Mouse (Mus musculus) R1 (cell line): ENCODE data around the gene Abcc1.

Experiments
- DNase-seq: peaks from one replicate; pipeline ENCODE4 v3.0.0-alpha.2; 2018; ENCODE audit warnings: low read depth, low spot score

Abcc1 gene

DNA sequence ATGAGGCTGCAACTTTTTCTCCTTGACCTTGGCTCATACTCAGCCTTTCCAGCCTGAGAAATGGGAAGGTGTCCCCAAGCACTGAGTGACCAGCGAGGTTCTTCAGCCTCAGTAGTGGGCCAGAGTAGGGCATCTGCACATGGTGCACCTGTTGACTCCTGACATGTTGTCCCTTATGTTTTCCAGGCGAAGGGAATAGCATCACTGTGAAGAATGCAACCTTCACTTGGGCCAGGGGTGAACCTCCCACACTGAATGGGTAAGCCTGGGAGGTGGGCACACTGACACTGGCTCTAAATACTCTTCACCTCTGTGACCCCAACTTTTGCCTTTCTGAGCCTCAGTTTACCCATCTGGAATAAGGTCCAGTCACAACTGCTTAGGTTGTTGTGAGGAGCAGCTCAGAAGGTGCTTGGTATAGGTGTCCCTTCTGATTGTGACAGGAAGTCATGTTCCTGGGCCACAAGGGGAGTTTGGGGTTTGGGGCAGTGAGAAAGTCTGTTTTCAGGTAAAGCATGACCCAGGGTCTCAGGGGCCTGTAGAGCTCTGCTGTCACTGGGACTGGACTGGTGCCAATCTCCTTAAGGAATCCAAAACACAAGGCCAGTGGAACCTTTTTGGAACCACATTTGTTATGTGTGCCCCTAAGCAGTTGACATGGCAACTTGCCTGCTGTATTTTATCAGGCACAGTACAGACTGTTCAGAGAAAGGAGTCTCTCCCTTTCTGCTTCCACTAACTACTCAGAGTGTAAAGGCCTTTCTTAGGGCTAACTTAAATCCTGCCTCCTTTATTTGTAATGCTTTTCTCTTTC, 78.7 kb downstream of the Abcc1 start:
- DNase-seq = no peak

DNA sequence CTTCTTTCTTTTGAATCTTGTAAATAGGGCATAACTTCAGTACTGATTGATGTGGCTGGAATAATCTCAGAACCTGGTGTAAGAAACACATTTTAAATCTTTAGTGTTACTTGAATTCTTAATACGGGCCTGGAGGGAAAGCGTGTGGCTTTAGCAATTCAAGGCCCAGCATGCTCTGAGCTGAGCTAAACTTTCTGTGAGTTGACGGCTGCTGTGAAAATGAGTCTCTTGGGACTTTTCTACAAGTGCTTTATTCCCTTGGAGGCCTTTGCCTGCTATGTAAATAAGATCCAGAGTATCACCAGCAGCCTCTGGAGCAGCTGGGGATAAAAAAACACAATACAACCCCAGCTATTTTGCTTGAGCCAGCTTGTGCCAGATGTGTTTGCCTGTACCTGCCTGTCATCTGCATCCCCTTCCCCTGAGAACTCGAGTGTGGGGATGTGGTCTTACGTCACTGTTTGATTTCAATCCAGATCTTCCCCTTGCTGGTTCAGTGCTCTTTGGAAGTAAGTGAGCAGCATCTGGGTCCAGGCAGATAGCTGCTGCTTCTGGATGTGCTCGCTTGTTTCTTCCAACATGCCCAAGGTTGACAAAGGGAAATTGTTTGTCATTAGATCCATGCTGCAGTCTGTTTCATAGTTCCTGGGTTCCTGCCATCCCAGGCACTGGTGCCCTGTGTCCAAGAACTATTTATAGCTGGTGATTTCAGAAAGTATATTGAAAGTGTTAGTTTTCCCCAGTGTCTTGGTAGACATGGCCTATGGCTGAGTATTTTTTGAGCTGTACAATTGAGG, 82.9 kb downstream of the Abcc1 start:
- no peak for DNase-seq

DNA sequence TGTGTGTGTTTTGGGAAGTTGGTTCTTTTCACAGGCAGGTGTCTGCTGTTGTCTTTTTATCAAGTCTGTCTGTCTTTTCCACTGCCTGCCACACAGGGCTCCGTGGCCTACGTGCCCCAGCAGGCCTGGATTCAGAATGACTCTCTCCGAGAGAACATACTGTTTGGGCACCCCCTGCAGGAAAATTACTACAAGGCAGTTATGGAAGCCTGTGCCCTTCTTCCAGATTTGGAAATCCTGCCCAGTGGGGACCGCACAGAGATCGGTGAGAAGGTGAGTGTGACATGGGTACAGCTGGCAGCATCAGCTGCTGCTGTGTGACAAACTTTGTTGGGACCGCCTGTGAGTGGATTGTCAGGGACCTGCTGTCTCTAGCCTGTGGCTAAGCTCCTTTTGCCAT, 83.8 kb downstream of the Abcc1 start:
- DNase-seq = no peak

DNA sequence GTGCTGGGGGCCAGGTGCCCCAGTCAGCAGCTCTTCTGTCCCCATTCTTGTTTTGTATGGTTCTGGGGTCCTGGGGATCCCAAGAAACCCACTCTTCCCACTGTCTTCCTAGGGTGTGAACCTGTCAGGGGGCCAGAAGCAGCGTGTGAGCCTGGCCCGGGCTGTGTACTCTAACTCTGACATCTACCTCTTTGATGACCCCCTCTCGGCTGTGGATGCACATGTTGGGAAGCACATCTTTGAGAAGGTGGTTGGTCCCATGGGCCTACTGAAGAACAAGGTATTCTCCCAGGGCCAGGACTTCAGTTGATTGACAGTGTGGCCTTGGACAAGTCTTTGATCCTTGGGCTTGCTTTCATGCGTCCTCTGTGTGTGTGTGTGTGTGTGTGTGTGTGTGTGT, 86.0 kb downstream of the Abcc1 start:
- DNase-seq = no peak

DNA sequence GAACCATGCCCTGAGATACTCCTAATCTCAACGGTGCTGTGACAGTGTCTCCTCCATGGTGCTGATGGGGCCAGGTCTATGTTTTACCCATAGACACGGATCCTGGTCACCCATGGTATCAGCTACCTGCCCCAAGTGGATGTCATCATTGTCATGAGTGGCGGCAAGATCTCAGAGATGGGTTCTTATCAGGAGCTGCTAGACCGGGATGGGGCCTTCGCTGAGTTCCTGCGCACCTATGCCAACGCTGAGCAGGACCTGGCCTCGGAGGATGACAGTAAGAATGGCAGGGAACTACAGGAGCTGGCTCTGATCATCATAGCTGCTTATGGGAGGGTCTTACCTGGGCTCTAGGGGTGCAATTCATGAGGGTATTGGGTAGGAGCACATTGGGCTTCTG, 86.9 kb downstream of the Abcc1 start:
- DNase-seq = no peak

DNA sequence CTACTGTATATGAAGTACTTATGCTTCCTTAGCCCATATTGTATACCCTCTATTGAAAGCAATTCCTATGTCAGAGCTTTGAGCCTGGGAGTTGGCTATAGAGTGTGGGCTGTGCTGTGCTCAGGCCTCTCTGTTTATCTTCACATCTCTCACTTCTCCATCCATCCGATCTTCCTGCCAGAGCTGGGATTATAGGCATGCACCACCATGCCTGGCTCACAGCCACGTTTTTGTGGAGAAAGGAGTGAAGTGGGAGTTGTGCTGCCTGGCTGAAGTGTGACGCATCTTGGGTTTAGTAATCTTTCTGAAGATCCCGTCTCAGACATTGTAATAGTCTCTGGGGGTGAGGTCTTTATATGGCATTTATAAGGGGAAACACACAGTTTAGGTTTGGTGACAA, 88.5 kb downstream of the Abcc1 start:
- DNase-seq = no peak

DNA sequence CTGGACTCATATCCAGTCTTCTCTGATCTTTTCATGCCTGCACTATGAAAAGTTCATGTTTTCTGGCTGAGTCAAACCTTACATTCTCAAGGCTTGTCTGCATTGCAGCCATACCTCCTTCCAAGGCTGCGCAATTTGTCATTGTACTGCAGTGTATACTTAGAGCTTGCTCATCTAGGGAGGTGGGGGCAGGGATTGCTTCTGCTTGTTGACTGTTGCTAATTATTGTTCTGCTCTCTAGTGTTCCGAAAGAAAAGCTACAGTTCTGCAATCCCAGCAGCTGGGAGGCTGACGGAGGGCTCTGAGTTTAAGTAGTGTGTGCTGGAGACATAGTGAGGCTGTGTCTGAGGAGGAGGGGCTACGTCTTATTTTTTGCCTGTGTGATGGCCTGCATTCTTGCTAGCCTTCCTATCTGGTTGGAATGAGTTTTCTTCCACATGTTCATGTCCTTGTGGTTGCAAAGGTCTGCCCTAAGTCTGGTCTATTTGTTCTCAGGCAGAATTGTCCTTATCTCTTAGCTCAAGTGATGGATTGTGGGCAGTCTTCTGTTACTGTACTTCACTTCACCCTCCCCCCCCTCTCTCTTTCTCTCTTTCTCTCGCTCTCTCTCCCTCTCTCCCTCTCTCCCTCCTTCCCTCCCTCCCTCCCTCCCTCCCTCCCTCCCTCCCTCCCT, 90.2 kb downstream of the Abcc1 start:
- DNase-seq = no peak

DNA sequence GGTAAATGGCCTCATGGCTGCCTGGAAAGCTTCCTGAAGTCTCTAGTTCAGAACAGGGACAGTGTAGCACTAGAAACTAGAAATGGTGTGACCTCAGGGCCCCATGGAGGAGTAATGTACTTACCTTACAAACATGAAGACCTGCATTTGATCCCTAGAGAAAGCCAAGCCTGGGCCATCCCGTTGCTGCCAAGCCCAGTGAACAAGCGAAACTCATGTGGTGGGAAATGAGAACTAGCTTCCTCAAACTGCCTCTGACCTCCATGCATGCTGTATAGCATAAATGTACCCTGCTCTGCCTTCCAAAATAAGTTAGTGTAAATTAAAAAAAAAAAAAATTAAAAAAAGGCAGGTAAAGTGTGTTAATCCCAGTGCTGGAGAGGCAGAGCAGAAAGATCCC, 101.2 kb downstream of the Abcc1 start:
- no peak for DNase-seq

DNA sequence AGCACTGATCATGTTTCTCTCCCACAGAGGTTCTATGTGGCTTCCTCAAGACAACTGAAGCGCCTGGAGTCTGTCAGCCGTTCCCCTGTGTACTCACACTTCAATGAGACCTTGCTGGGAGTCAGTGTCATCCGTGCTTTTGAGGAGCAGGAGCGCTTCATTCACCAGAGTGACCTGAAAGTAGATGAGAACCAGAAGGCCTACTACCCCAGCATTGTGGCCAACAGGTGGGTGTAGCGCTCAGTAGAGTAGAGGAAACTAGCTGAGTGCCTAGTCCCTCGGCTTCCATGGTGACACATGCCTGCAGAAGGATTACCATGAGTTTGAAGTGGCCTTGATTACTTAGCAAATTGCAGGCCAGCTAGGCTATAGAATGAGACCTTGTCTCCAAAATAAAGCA, 103.7 kb downstream of the Abcc1 start:
- no peak for DNase-seq

DNA sequence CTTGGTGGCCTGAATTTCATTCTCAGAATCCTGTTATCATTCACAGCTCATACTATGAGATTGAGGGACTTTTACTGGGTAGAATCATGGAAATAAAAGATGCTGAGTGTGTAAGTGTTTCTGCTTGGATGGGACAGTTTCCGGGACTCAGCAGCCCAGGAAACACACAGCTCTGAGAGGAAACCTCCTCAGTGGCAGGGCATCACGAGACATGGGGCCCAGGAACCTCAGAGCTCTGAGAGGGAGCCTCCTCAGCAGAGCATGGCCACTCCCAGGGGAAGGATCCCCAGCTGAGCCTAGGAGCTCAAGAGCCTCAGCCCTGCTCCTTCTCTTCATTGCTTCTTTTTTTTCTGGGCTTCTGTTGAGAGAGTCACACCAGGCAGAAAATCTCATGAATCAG, 107.0 kb downstream of the Abcc1 start:
- DNase-seq = no peak

DNA sequence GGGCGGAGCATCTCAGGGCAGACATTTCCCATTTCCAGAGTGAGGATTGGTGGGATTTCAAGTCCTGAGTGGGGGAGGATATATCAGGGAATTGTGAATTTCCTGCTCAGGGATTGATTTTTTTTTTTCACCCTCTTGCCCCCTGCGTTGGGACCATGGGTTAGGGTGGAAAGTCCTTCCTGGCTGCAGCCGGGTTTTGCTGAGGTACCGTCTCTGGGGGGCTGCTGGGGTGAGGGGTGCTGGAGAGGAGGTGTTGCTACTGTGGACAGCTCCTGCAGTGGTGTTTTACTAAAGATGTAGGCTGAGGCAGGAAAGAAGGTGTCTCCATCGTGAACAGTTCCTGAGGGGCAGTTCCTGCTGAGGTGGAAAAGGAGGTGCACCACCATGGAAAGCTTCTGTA, 107.5 kb downstream of the Abcc1 start:
- no peak for DNase-seq

DNA sequence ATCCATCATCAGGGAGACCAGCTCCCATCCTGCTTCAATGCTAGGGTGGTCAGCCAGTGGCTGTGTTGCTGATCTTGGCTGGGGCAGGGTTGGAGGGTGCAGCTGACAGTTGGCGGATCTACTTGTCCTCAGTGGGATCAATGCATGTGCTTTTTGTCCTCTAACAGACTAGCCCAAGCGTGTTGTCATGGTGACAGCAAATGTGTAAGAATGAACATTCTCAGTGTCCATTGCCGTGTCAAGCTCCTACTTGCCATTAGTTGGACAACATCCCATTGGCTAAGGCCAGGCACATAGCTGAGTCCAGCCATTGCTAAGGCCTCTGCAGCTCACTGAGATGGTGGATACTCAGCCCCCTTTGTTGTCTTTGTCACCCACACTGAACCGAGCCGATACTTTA, 110.8 kb downstream of the Abcc1 start:
- DNase-seq = no peak

DNA sequence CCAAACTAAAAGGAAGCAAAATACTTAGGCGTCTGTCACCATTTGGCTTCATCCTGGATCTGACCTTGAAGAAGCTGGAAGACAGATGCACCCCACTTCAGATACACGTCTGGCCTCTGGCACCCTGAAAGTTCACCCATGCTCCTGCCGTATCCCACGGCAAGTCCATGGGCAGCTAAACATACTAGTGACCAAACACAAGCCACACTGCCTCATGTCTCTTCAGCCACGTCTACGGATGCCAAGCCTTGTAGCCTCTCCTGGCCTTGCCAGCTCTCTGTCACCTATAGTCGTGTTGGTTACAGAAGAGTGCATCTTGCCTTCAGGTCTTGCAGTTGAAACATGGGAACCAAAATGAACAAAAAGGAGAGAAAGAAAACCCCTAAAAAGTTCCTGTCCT, 112.3 kb downstream of the Abcc1 start:
- no peak for DNase-seq

DNA sequence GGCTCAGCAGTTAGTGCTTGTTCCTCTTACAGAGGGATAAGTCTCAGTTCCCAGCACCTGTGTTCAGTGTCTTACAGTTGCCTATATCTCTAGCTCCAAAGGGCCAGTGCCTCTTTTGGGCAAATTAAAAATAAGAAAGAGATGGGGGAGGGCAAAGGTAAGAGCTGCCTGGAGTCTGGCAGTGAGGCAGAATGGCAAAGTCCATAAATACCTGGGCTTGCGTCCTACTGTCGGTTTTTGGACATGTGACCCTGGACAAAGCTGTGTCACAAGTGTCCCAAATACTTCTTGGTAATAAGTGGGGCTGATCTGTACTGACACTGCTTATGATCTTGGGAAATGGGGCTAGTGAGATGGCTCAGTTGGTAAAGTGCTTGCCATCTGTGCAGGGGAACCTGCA, 113.6 kb downstream of the Abcc1 start:
- no peak for DNase-seq

DNA sequence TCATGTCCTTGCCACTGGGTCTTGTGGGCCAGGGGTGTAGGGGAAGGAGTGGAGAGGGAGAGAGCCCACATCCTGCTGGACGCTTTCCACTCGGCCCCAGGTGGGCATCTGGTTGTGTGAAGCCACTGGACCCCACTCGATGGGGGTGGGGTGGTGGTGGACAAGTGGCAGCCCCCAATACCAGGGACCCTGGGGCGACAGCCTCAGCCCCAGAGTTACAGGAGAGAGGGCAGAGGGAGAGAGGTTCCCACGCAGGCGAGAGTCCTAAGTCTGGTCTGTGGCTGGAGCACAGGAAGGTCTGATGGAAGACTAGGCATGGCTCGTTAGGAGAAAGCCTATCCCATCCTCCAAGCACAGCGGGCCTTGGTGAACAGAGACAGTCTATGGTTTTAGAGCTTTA, 114.7 kb downstream of the Abcc1 start:
- no peak for DNase-seq

DNA sequence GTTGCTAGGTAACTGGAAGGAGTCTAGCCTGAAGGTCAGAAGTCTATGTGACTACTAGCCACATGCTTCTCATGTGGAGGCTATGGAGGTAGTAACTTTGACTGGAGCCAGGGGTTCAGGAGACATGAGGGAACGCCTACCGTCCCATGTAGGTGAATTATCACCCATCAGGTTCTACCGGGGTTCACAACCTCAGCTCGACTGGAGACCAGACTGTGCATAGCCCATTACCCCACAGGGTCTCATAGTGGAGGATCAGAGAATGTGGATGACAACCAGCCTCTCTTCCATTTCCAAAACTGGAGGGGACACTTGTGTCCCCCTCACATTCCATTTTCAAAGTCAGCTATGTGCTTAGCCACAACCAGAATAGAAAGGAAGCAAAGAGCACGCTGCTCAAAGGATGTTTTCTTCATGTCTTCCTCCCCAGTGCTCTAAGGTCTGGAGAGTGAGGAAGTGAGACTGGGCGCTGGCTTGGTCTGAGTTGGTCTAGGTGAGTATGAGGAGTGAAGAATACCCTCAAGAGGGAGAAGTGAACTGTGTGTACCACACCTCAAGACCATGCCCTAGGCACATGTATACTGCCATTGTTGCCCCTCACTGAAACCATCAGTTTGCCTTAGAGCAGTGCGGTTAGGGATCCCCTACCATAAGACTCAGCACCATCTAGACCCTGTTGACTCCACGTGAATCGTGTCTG, 115.5 kb downstream of the Abcc1 start:
- no peak for DNase-seq

DNA sequence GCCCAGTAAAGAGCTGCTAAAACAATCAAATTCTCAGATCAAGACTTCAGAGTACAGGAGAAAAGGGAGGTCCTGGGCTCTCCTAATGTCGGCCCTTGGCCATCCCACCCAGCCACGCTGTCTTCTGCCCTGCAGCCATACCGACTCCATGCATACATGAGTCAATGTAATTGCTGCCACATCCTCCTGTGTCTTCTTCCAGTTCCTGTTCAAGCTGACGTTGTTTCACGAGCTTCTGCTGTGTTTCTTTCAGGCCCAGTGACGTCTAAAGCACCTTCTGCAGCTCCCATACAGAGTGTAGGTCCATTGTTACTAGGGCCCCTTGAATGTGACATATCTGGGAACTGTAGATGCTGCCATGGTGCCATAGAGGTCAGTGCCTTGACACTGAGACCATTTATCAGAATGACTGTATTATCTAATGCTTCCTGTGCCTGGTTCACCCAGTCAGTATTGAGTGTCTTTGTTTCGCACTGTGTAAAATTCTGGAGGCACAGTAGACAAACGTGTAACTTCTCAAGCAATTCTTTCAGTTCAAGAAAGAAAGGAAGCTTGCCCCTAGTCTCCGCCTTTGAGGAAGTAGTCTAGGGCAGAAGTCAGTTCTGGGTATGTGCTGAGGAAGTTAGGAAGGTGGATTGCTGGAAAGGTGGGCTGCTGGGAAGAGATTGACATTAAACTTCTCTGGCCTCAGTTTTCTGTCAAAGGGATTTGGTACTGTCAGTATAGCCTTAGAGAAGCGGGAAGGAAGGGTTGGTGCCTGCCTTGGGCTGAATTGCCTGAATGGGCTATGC, 116.3 kb downstream of the Abcc1 start:
- no peak for DNase-seq

DNA sequence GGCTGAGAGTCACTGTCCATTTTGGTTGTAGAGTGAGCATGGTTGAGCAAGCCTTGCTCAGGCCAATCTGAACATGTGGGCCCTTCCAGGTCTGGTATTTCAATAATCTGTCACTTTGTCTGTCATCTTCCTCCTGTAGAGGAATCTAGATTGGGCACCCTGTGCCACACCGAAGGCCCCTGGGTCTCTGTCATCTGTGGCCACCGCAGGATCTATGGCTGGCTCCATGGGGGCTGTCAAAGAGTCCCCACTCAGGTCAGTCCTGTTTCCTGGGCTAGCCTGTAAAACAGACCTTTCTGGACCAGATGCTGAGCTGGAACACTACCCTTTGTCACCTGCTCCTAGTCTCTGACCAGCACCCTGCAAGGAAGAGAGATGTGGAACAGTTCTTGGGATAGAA, 118.3 kb downstream of the Abcc1 start:
- no peak for DNase-seq

DNA sequence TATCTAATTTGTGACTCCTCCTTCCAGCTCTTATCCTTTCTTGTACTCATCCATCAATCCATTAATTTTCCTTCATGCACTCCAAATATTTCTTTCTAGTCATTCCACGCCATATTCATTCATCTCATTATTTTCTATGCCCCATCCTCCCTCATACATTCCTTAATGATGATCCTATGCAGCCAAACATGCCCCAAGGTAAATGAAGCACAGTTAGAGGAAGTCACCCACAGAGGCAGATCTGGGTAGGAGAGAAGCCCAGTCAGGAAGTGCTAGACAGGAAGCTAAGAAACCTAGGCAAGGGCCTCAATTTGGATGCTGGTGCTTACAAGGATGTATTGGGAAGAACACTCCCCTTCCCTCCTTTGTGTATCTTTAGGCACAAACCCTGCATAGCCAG, 121.9 kb downstream of the Abcc1 start:
- no peak for DNase-seq

DNA sequence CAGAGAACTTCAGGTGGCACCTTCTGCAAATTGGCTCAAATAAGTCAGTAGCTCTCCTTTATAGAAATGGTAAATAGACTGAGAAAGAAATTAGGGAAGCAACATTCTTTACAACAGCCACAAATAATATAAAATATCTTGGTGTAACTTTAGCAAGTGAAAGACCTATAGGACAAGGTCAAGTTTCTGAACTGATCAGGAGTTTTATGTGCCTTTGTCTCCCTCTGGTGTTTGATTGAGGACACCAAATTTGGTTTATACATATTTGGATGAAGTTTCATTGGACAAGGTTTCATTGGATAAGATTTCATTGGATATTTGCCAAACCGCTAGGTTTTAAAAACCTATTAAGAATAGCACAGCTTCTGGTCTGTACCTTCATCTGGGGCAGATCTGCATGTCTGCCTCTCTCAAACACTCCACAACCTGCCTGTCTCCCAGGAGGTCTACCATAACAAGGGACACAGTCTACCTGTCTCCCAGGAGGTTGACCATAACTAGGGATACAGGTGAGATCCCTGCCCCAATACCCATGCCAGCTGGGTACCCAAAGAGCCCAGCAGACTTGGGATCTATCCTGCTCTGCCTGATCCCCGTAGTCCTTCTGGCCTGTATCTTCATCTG, 132.2 kb downstream of the Abcc1 start:
- DNase-seq = peak; percentile 38
